1 mouse cellular context compared by ENCODE assay signal in the genomic region with DNA sequence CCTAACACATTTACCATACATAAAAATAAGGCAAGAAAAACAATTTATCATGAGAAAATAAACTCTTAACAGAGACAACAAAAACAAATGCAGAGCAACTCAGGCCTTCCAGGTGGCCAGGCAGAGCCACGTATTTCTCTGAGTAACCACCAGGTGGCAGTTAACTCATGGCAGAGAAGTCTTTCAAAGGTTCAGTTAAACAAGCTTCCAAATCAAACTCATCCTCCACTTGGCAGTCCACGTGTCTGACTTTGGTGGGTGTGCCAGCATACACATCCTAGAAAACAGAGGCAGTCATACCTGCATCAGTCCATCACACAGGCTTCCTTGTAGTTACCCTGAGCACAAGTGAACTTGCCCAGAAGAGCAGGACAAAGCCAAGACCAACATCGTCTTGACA.
TF ChIP-seq lines count a peak whose summit lies in the region.

No protein-coding gene starts in this region.

TF ChIP-seq in ES-E14, 5 proteins besides CTCF, POLR2A, EP300 and RAD21 (continued from another document):
- TF ChIP-seq CHD2 (IDR thresholded peaks at IDR 0.05; ENCODE audit: low read depth, low read length) (no peak), HCFC1 (IDR thresholded peaks at IDR 0.05; ENCODE audit: borderline replicate concordance, insufficient read depth, low read length) (no peak)
